Mouse (Mus musculus) heart, postnatal 0 days (tissue): Measurements from ENCODE around the gene Med24.

Experiments used
- CTCF ChIP-seq: IDR thresholded peaks from 2 replicates; pipeline ENCODE4 v1.5.1; 2016; ENCODE audit warnings: antibody characterized with exemption, control low read depth, low read depth
- EP300 ChIP-seq: IDR thresholded peaks from 2 replicates; pipeline ENCODE4 v1.6.1; 2016; ENCODE audit warnings: antibody characterized with exemption, low read depth

GRCm38 (mm10) chr11:98723098-98723497 lies 6.1 kb downstream of the Med24 start:
- no peak for TF ChIP-seq CTCF
- TF ChIP-seq EP300, result no peak
